Mouse (Mus musculus) retina, embryonic 14.5 days (tissue): ENCODE data around the gene Vgll2.

ENCODE experiments used
- DNase-seq: peaks from one replicate; pipeline ENCODE4 v3.0.0-alpha.2; 2015; ENCODE audit warnings: low spot score

The Vgll2 gene

DNA sequence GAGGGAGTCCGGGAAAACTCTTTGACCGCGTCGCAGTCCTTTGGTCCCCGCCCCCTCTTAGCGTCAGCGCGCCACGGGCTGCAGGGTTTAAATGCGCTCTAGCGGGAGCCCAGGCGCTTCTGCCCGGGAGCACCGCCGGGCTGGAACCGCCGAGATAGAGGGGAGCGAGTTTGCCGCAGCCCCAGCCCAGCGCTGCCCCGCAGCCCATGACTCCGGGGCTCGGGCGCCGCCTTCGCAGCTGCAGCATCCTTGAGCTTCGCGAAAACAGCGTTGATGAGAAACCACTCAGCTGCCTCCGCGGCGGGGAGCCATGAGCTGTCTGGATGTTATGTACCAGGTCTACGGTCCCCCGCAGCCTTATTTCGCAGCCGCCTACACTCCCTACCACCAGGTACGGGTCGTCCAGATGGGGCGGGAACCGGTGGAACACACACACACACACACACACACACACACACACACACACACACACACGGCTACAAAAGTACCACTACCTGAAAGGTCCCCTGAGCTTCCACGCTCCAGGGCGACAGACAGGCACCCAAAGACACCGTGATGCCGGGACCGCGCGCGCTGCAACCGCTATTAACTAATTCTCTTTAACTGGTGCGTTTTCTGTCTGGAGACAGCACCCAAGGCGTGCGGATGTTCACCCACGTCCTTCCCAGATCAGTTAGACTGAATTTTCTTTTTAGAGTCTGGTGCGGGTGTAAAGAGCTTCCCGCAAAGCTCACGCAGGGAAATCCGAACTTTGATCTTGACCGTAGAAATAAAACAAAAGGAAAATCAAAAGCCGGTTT, at the start of gene Vgll2:
Gene Vgll2 (plus strand): TSS at position 90 of the 800 bp plus-strand sequence.
- DNase-seq: peak; percentile 68

DNA sequence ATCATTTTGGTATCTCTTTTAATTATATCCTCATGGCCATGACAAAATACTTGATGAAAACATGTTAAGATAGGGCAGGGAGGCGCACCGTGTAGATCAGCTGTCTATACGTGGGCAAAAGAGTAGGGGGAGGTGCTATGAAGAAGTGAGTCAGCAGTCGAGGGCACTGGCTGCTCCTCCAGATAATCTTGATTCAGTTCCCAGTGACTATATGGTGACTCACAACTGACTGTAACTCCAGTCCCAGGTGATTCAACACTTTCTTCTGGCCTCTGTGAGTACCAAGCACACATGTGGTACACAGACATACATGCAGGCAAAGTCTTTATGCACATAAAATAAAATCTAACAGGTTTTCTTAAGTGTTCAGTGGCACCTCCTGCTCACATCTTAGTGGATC, 47.2 kb upstream of the Vgll2 start:
- no peak for DNase-seq

DNA sequence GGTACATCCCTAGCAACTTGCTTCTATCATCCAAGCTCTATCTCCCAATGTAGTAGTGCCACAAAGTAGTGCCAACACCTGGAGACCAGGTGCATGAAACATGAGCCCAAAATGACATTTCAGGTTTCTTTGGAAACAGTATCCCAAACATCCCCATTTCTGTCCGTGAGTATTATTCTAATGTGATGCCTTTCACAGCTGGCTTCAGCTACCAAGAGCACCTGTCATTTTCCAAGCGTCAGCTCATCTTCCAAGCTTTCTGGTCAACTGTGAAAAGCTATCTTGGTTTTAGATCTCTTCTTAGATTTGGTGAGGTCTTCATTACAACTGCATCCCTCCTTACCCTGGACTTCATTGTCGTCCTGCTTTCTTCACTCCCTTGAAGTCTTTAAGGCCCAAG, 46.7 kb upstream of the Vgll2 start:
- no peak for DNase-seq

DNA sequence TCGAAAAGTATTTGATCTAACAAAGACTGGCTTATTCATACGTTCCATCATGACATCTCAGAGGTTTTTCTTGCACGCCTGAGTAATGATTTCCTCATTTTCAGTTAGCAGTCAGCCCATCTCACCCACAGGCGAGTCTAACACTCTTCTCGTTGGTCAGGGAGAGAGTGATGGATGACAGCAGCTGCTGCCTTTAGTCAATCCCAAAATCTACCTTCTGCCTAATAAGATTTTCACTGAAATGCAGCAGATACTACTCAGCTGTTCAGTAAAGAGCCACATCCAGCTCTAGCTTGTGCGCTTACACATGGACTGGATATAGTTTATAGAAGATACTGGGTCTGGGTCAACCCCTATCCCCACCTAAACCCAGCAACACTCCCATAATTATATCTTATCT, 40.7 kb upstream of the Vgll2 start:
- no peak for DNase-seq

DNA sequence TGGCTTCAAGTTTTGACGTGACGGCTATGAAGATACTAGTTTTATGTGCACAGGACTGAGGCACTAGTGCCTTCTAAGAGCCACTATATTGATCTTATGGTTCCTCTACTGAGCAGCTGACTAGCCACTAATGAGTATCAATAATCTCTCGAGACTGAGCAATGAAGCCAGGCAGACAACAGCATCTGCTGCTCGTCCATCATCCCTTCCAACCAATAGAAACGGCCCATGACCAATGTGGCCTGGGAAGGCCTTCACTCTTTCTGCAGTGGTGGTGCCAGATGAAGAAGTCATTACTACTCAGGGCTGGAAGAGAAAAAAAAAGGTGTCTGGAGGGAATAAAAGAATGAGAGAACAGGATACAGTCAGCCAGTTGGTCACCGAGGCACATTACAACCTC, 39.9 kb upstream of the Vgll2 start:
- no peak for DNase-seq

DNA sequence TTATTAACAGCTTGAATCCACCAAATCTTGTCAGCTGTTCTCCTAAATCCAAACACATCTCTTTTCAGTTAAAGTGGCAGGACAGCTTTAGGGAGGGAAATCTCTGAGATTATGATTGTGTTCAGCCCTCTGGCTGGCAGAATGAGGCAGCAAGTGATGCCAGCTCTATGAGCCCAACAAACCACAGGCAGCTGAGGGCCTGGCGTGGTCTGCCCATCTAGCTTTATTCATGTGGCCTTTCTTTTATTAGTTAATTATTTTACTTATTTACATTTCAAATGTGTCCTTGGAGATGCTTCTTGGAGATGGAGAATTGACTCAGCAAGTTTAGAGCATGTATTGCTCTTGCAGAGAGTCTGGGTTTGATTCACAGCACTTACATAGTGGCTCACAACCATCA, 3.8 kb upstream of the Vgll2 start:
- DNase-seq: no peak

DNA sequence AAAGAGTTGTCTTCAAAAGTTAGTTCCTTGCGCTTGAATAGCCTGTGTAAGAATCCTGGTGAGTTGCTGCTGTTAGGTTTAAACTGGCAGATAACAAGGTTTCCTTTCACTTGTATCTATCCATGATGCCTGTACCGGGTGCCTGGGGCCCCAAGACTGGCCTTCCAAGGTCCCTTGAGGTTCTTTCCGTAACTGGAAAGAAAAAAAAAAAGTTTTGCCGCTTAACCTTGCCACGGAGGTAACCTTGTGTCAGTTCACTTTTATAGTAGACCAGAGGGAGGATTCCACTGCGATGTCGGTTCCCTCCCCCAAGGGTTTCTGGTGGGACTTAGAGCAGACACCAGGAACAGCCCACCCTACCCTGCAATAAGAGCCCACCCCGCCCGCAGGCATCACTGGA, 1.1 kb upstream of the Vgll2 start:
- DNase-seq: no peak

DNA sequence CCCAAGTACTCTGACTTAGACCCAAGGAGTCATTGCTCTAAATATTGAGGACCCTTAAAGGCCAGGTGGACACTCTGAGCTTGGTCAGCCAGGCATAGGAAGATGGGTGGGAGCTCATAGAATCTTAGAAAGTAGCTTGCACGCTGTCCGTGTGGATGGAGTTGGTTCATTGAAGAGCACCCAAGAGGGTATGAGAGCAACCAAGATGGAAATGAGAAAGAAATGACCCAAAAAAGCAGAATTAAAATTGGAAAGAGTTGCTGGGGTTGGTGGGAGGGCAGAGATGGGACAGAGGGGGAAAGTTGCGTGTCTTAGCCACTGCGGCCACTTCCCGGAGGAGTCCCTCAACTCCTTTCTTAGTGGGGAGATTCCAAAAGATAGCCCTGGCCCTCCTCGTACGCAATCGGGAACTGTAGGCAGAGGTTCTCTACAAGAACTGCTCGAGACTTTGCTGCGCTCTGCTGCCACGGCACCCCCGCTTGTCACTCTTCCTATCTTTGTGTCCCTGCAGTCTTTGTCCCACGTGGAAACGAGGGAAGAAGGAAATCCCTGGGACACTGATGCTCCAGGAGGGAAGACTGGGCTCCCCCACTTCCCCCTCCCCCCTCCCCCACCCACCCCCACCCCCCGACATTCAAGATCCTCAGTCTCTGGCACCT, 437 bp upstream of the Vgll2 start:
- DNase-seq: peak; percentile 35

DNA sequence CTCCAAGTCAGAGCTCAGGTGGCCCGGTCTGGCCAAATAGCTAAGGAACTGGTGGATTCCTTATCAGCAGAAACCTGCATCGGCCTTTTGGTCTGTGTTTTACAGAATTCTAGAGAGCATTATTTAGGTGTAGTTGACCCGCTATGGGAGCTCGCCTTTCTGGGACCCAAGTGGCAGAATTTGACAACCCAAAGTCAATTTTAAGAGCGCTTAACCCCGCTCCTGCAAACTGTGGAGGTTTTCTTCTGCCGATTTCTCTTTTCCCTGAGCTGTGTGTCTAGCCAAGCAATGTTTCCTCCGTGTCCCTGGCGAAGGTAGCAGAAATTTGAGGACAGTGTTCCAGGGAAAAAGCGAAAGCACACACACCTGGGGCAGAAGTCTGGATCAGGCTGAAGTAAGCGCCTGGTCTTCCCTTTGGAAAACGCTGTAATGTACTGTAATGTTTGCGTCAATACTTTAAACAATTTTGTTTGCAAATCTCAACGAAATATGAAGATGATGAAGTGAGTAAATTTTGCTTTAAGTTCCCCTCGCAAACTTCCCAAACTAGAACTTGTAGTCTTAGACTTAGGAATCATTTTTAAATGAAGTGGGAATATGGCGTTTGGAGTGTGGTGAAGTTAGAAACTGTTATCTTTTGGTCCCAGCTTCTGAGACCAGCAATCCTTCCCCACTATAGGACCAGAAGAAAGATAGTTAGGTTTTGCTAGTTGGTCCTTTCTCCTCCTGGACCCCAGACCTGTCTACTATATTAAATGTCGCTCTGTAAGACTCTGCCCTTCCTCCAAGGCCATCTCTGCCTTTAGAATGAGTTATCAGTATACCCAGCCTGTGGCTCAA, 1.1 kb downstream of the Vgll2 start:
- peak; percentile 46 for DNase-seq

DNA sequence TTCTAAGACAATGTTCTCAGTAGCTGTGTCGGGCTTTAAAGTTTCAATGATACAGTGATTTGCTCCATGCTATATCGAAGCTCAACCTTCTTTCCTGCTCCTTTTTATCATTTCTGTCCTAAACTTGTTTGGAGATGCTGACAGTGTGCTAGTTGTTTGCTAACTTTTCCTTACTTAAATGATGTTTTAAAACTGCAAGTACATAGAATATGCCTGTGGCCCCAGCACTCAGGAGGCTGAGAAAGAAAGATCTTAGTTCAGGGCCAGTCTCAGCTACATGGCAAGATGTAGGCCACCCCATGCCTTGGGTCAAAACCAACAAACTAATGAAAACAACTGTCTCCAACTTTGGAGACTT, 1.7 kb downstream of the Vgll2 start:
- no peak for DNase-seq

DNA sequence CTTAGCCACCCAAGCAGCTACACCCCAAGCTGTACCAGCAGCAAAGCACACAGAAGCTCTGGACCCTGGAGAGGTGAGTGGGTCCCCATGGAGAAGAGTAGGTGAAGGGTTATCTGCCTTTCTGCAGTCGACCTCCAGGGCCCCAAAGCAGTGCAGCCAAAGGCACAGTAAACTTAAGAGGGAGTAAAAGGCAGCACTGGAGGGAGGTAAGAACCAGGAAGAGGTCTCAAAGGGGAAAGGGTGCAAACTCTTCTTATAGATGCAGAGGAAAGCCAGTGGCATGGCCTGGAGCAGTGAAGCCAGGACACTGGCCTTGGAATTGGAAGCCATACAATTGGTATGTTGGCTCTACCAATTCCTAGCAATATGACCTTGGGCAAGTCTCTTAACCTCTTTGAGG, 3.0 kb downstream of the Vgll2 start:
- no peak for DNase-seq

DNA sequence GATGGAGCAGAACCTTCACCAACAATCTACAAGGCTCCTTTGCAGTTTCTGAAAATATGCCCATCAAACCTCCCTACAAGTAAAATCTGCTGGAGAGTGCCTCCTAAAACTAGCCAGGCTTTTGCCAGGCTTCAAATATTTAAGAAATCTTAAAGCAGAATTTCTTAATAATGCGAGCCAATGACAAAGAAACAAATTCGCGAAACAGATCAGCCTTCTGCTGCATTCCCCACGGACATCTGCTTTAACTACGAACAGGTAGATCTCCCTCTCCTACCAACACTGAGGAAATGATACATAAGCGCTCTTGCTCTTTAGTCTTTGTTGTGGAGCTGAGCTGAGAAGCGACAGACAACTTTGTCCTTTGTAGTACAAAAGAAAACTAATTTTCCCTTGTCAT, 3.5 kb downstream of the Vgll2 start:
- DNase-seq: no peak

DNA sequence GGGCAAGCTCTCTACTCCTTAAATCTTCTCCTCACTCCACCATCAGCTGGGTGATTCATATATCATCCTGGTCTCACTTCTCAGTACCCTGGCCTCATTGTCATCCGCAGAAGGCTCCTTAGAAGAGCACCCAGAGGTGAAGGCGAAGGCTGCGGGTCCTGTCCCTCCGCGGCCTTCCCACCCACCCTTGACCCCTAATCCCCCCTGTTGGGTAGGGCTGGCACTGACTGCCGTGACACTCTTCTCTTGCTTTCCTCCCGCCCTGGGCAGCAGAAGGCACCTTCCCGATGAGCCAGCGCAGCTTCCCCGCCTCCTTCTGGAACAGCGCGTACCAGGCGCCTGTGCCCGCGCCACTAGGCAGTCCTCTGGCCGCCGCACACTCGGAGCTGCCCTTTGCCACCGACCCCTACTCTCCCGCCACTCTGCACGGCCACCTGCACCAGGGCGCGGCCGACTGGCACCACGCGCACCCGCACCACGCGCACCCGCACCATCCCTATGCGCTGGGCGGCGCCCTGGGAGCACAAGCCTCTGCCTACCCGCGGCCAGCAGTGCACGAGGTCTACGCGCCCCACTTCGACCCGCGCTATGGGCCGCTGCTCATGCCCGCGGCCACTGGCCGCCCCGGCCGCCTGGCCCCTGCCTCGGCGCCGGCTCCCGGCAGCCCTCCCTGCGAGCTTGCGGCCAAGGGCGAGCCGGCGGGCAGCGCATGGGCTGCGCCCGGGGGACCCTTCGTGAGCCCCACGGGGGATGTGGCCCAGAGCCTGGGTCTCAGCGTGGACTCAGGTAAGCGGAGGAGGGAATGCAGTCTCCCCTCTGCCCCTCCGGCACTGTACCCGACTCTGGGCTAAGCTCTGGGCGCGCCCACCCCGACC, 5.1 kb downstream of the Vgll2 start:
- DNase-seq: peak; percentile 54

DNA sequence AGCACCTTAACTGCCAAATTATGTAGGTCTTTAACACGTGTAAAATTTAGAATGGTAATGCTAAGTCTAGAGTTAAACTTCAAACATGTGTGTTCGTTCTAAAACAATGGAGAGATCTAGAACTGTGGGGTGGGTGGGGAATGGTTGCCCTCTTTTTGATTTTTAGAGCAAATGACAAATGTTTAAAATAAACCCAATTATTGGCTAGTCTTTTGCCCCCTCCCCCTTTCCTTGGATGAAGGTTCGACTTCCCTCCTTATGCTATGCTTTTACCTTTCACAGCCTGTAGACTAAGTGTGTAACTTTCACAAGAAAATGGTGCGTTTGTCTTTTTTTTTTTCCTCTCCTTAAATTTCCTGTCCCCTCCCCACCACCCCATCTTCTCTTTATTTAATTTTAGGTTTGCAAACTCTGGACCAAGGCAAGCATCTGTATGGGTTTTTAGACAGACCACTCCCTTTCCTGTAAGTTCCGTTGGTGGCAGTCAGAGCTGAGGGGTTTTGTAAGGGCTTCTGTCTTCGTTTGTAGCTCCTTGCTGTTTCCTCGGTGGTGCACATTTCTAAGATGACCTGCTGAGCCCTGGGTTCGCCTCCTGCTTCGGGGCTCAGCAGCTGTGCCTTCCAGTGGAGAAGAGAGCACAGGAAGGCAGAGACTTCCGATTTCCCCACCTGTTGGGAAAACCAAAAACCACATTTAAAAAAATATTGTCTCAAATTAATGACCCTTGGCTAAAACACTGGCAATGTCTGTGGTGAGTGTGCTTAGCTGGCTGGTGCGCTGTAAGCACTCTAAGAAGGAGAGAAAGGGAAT, 6.5 kb downstream of the Vgll2 start:
- no peak for DNase-seq

DNA sequence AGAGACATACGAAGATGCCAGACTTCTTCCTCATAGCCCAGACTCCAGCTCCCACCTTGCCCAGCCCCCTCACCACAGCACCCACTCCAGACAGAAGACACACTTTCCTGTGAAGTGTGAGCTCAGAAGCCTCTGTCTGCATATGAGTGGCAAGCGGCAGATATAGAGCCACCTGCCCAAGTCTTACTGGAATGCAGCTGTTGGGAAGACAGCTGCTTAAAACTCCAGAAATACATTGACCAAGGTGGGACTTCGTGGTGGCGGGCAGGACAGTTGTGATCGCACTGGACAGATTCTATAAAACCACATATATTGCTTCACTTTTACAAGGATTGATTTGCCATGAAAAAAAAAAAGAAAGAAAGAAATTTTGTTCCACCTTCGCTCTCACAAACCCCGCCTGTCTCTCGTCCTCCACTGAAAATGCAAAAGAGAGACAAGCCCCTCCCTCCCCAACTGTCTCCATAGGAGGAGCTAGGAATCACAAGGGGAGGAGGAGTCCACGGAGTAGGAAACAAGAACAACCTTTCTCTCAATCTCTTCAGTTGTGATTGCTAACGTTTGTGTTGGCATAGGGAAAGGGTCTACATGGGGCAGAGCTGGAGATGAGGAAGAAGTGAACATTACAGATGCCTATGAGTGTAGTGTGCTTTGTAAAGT, 7.2 kb downstream of the Vgll2 start:
- no peak for DNase-seq

DNA sequence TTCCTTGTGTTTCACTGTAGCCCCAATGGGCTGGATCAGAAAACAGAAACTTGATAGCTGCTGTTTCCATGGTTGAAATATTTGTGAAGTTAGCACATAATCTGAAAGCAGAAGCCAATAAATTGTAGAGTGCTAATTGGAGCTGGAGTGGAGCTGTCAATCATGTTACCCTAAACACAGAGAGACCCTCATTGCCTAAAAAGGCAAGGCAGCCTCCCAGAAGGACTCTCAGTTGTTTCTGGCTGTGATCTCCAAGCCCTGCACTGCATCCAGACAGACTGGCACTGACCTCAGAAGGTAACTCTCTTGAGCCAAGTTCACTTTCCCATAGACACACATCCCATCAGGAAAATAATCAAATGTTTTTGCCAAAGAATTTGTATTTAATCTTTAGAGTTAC, 11.4 kb downstream of the Vgll2 start:
- DNase-seq: no peak

DNA sequence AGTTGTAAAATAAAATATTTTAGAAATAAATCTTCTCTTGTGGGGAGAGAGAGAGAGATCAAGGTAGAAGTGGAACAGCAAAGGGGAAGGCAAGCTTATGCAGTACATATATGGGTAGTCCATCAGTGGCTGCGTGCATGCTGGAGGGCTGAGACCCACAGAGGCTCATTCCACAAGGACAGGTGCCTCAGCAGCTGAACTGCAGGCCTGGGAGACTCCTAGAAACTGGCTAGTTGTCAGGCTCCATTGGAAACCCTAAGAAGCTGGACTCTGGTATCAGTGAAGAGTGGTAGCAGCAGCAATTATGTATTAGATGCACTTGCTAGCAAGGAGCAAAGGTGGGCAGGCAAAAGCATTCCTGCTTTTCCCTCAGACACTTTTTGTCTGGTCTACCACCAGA, 17.1 kb downstream of the Vgll2 start:
- no peak for DNase-seq

DNA sequence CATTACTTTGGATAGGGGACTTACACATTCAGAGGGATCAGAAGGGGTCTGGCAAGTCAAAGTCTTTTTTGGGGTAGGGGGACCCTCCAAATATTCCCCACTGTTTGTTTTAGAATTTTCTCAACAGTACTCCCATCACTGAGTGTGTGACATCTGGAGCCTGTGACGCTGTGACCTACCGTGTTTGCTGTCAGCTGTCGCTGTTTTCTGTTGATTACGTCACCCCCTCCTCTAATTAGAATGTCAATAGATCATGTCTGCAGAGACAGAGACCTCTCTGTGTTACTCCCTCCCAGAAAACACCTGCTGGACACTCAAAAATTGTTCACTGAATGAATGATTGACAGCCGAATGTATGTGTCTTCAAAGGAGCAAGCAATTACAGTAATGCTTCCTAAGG, 20.8 kb downstream of the Vgll2 start:
- DNase-seq: no peak

DNA sequence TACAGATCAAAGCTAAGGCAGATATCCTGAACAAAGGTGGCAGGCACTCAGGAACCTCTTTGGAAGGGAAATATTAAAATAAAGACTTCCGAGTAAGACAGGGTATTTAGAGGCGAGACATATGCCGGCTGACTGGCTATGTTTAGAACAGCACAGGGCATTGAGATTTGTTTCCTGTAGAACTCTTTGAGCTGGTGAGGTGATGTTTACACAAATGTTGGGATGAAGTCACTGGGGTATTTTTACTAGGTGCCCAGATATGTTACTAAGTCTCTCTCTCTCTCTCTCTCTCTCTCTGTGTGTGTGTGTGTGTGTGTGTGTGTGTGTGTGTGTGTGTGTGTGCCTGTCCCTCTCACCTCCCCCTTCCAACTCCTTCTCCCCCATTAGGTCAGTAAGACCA, 26.0 kb downstream of the Vgll2 start:
- DNase-seq: no peak

DNA sequence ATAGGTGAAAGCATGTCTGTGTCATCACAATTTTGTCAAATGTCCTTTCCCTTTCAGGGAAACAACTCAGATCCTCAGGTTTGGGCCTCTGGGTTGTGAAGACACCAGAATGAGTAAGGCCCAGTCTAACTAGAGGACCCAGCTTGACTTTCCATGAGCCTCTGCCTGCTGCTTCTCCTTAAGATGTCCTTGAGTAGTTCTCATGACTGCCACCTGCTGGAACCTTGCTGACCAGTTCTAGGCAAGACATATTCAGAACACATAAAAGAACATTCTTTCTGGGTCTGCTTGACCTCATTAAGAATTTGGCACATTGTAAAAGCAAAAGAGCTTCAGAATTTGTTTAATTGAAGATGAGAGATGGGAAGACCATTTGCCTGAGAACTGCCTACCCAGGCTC, 50.2 kb downstream of the Vgll2 start:
- DNase-seq: peak; percentile 70
